Mouse (Mus musculus): Measurements from ENCODE around the gene Osm. TPM values are rescaled to one million over a fixed set of nuclear protein-coding genes. Genes with fewer than 3 reads are reported as not detected.

Gene Osm
- polyA plus RNA-seq, 1 experiment from 2014 or later = 0.40 TPM

DNA sequence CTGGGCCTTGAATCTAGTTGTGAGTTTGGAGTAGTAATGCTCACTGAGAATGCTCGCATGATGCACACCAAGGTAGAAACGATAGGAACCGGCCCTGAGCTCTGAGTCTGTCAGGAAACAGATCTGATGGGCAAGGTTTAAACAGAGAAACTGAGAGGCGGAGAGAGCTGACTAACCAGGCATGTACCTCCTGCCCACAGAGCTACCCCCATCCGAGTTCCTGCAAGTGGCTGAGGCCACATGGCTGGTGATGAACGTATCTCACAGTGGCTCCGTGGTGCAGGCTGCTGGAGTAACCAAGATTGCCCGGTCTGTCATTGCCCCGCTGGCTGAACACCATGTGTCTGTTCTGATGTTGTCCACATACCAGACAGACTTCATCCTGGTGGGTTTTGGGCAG lies 16.3 kb upstream of the Osm start:
- no peak overlapping the region for H3K4me3 ChIP-seq (ENCODE audit: low read depth, low read length)
- no peak for ATAC-seq (ENCODE audit: low read depth)
- H3K4me2 ChIP-seq (ENCODE audit: low read depth, low read length) = no peak overlapping the region
- H3K27me3 ChIP-seq (ENCODE audit: control insufficient read depth, insufficient read depth, low read depth, low read length) = peaks cover 17% of the 10 kb centered on the region
- 50% methylated on average over 9 of the region's 9 CpGs for WGBS (ENCODE audit: insufficient replicate concordance)
- H3K27ac ChIP-seq (ENCODE audit: low read length) = no peak overlapping the region
- no peaks in the 10 kb centered on the region for H3K36me3 ChIP-seq (ENCODE audit: control insufficient read depth, insufficient read depth)
- peaks cover 60% of the 10 kb centered on the region for H3K4me1 ChIP-seq (ENCODE audit: control insufficient read depth, low read depth, low read length)
- no peak overlapping the region for H3K9ac ChIP-seq (ENCODE audit: low read depth, low read length)
- H3K9me3 ChIP-seq (replicated peaks; ENCODE audit: control insufficient read depth, low read length) = no peaks in the 10 kb centered on the region

DNA sequence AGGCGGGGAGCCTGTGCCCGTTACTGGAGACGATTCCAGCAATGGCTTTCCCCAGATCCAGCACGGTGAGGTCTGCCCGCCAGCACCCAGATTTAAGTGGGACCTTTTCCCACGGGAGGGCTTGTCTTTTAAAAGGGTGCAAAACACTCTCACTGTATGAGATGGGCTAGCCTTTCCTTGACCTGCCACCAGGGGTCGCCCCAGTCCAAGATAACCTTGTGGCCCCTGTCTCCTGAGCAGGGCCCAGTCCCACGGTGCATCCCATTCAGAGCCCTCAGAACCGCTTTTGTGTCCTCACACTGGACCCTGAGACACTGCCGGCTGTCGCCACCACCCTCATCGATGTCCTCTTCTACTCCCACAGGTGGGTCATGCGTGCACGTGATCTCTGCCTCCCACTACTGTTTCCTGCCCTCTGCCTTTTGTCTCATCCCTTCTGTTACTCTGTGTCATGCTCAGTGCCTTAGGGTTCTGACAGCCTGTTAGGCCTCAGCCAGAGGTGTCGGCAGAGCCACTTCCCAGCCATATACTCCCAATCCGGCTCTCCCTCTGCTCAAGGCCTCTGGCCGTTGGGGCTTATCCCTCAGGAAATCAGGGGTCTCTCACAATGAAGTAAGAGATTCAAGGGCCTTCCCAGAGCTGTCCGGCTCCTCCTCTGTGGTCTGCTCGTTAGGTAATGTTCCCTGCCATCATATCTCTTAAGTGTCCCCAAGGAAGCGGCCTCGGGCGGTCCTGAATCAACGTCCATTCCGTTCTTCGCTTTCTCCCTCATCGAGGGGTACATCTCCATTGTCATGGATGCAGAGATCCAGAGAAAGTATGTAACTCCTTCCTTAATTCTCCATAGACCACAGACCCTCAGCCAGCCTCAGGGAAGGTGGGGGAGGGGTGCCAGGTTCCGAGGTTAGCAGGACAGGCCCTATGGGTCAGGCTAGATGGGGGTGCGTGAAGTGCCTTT lies 15.5 kb upstream of the Osm start:
- WGBS (ENCODE audit: insufficient replicate concordance) = 48% methylated on average over 28 of the region's 28 CpGs
- Histone ChIP-seq H3K36me3 (ENCODE audit: control insufficient read depth, insufficient read depth) (no peaks in the 10 kb centered on the region), H3K9me3 (replicated peaks; ENCODE audit: control insufficient read depth, low read length) (no peaks in the 10 kb centered on the region), H3K27ac (ENCODE audit: low read length) (no peak overlapping the region), H3K9ac (ENCODE audit: low read depth, low read length) (no peak overlapping the region), H3K4me2 (ENCODE audit: low read depth, low read length) (no peak overlapping the region), H3K4me3 (ENCODE audit: low read depth, low read length) (no peak overlapping the region), H3K27me3 (ENCODE audit: control insufficient read depth, insufficient read depth, low read depth, low read length) (peaks cover 17% of the 10 kb centered on the region), H3K4me1 (ENCODE audit: control insufficient read depth, low read depth, low read length) (peaks cover 64% of the 10 kb centered on the region)
- no peak for ATAC-seq (ENCODE audit: low read depth)

GRCm38 (mm10) chr11:4222046-4222950 lies 13.9 kb upstream of the Osm start:
- Histone ChIP-seq H3K4me2 (ENCODE audit: low read depth, low read length) (no peak overlapping the region), H3K27me3 (ENCODE audit: control insufficient read depth, insufficient read depth, low read depth, low read length) (peaks cover 17% of the 10 kb centered on the region), H3K27ac (ENCODE audit: low read length) (0 out of 2 replicates have a peak overlapping the region, but pooled peaks have one; percentile 3), H3K36me3 (ENCODE audit: control insufficient read depth, insufficient read depth) (no peaks in the 10 kb centered on the region), H3K9me3 (replicated peaks; ENCODE audit: control insufficient read depth, low read length) (no peaks in the 10 kb centered on the region), H3K4me3 (ENCODE audit: low read depth, low read length) (no peak overlapping the region), H3K4me1 (ENCODE audit: control insufficient read depth, low read depth, low read length) (peaks cover 79% of the 10 kb centered on the region), H3K9ac (ENCODE audit: low read depth, low read length) (peak overlapping the region; percentile 20; the same call in 1 of the 2 replicates)
- ATAC-seq (ENCODE audit: low read depth) = no peak
- 66% methylated on average over 17 of the region's 17 CpGs for WGBS (ENCODE audit: insufficient replicate concordance)

DNA sequence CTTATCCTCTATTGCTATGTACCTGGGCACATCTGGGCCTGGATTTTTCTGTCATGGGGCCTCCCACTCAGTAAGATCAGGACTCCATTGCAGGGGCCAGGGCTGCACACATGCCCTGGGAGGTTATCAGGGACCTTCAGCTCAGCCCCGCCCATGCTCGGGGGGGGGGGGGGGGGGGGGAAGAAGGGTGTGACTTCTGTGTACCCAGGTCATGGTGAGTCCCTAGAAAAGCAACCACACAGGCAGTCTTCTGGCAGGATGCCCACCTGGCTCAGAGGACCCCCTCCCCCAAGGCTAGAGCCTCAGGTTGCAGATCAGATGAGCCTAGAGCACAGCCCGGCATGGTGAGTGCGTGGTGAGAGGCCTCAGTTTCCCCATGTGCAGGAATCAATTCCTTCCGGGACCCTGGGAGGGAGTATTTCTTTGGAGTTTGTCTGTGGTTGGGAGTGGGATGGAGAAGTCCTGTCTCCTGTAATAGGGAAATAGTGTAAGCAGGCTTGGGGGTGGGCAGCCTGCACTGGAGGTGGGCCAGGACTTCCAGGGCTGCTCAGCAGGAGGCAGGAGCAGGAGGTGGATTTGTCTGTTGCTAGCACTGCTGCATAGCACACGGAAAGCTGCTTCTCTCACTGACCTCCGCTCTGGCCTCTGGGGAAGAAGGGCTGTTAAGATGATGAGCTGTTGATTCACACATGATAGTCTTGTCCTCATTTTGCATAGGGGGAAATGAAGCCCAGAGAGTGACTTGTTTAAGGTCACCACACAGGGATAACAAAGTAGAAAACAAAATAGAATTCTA lies 12.6 kb upstream of the Osm start:
- peak; percentile 90 for ATAC-seq (ENCODE audit: low read depth)
- no peaks in the 10 kb centered on the region for H3K36me3 ChIP-seq (ENCODE audit: control insufficient read depth, insufficient read depth)
- peak overlapping the region; percentile 71 for H3K4me3 ChIP-seq (ENCODE audit: low read depth, low read length)
- peaks cover 76% of the 10 kb centered on the region for H3K4me1 ChIP-seq (ENCODE audit: control insufficient read depth, low read depth, low read length)
- no peaks in the 10 kb centered on the region for H3K9me3 ChIP-seq (replicated peaks; ENCODE audit: control insufficient read depth, low read length)
- peak overlapping the region; percentile 75 for H3K9ac ChIP-seq (ENCODE audit: low read depth, low read length)
- H3K27ac ChIP-seq (ENCODE audit: low read length) = peak overlapping the region; percentile 90
- peaks cover 14% of the 10 kb centered on the region for H3K27me3 ChIP-seq (ENCODE audit: control insufficient read depth, insufficient read depth, low read depth, low read length)
- H3K4me2 ChIP-seq (ENCODE audit: low read depth, low read length) = peak overlapping the region; percentile 76
- 27% methylated on average over 7 of the region's 7 CpGs for WGBS (ENCODE audit: insufficient replicate concordance)

GRCm38 (mm10) chr11:4224223-4224622 lies 12.0 kb upstream of the Osm start:
- Histone ChIP-seq H3K9ac (ENCODE audit: low read depth, low read length) (peak overlapping the region; percentile 75), H3K27me3 (ENCODE audit: control insufficient read depth, insufficient read depth, low read depth, low read length) (peaks cover 8% of the 10 kb centered on the region), H3K27ac (ENCODE audit: low read length) (peak overlapping the region; percentile 90), H3K4me1 (ENCODE audit: control insufficient read depth, low read depth, low read length) (peaks cover 73% of the 10 kb centered on the region), H3K9me3 (replicated peaks; ENCODE audit: control insufficient read depth, low read length) (no peaks in the 10 kb centered on the region), H3K36me3 (ENCODE audit: control insufficient read depth, insufficient read depth) (no peaks in the 10 kb centered on the region), H3K4me2 (ENCODE audit: low read depth, low read length) (peak overlapping the region; percentile 76), H3K4me3 (ENCODE audit: low read depth, low read length) (peak overlapping the region; percentile 71)
- 0 out of 2 replicates have a peak, but pooled peaks have one; percentile 10 for ATAC-seq (ENCODE audit: low read depth)
- 54% methylated on average over 2 of the region's 2 CpGs for WGBS (ENCODE audit: insufficient replicate concordance)

- WGBS (ENCODE audit: insufficient replicate concordance) = 47% methylated on average over 5 of the region's 5 CpGs
- Histone ChIP-seq H3K4me3 (ENCODE audit: low read depth, low read length) (no peak overlapping the region), H3K9ac (ENCODE audit: low read depth, low read length) (no peak overlapping the region), H3K27me3 (ENCODE audit: control insufficient read depth, insufficient read depth, low read depth, low read length) (no peaks in the 10 kb centered on the region), H3K4me1 (ENCODE audit: control insufficient read depth, low read depth, low read length) (peaks cover 67% of the 10 kb centered on the region), H3K9me3 (replicated peaks; ENCODE audit: control insufficient read depth, low read length) (no peaks in the 10 kb centered on the region), H3K27ac (ENCODE audit: low read length) (peak overlapping the region; percentile 25; the same call in 1 of the 2 replicates), H3K4me2 (ENCODE audit: low read depth, low read length) (peak overlapping the region; percentile 42), H3K36me3 (ENCODE audit: control insufficient read depth, insufficient read depth) (no peaks in the 10 kb centered on the region)
- peak; percentile 35 for ATAC-seq (ENCODE audit: low read depth)
Measured at GRCm38 (mm10) chr11:4226569-4227325, 9.5 kb upstream of the Osm start.

DNA sequence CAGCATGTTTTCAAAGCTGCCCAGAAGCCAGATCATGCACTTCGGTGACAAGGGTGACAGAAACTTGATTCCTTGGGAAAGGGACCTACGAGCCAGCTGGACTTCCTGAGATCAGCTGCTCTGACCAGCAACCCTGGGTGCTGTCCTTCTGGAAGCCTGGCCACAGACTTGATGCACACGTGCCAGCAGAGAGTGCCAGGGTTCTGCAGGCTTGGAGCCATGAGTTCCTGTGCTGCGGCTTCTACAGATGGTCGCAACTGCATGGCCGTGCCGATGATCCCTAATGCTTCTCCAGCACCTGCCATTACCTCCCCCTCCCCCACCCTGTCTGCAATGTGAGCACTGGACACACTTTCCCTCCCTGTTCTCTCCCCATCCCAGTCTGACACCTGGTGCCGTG lies 7.8 kb upstream of the Osm start:
- peaks cover 57% of the 10 kb centered on the region for H3K4me1 ChIP-seq (ENCODE audit: control insufficient read depth, low read depth, low read length)
- H3K27ac ChIP-seq (ENCODE audit: low read length) = no peak overlapping the region
- WGBS (ENCODE audit: insufficient replicate concordance) = 66% methylated on average over 8 of the region's 8 CpGs

DNA sequence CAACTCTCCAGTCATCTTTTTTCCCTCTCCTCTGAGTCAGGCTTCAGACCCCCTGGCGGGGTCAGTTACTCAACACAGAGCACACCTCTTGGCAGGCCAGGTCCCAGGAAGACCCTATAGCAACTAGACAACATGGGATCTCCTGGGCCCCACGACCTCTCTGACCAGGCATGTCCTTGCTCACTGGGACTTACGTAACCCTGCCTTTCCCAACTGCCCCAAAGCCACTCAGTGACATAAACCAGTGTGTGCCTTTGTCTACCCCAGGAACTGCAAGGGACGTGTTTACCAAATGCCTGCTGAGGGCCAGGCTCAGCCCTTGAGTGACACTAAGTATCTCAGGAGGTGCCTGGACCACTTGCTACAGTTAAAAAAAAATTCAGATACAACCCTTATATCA lies 6.4 kb upstream of the Osm start:
- peaks cover 44% of the 10 kb centered on the region for H3K4me1 ChIP-seq (ENCODE audit: control insufficient read depth, low read depth, low read length)
- no peaks in the 10 kb centered on the region for H3K9me3 ChIP-seq (replicated peaks; ENCODE audit: control insufficient read depth, low read length)
- no peak overlapping the region for H3K4me2 ChIP-seq (ENCODE audit: low read depth, low read length)
- H3K4me3 ChIP-seq (ENCODE audit: low read depth, low read length) = no peak overlapping the region
- H3K27ac ChIP-seq (ENCODE audit: low read length) = peak overlapping the region; percentile 37; the same call in 1 of the 2 replicates
- 55% methylated on average over 4 of the region's 4 CpGs for WGBS (ENCODE audit: insufficient replicate concordance)
- H3K36me3 ChIP-seq (ENCODE audit: control insufficient read depth, insufficient read depth) = no peaks in the 10 kb centered on the region
- H3K27me3 ChIP-seq (ENCODE audit: control insufficient read depth, insufficient read depth, low read depth, low read length) = no peaks in the 10 kb centered on the region
- peak; percentile 43 for ATAC-seq (ENCODE audit: low read depth)
- no peak overlapping the region for H3K9ac ChIP-seq (ENCODE audit: low read depth, low read length)

More for the DNA sequence above, 7.8 kb upstream of the Osm start:
- Histone ChIP-seq H3K4me3 (ENCODE audit: low read depth, low read length) (no peak overlapping the region), H3K27me3 (ENCODE audit: control insufficient read depth, insufficient read depth, low read depth, low read length) (no peaks in the 10 kb centered on the region), H3K9me3 (replicated peaks; ENCODE audit: control insufficient read depth, low read length) (no peaks in the 10 kb centered on the region), H3K36me3 (ENCODE audit: control insufficient read depth, insufficient read depth) (no peaks in the 10 kb centered on the region), H3K9ac (ENCODE audit: low read depth, low read length) (no peak overlapping the region), H3K4me2 (ENCODE audit: low read depth, low read length) (no peak overlapping the region)
- no peak for ATAC-seq (ENCODE audit: low read depth)
